Mouse (Mus musculus): ENCODE results near the gene Prdm16. TPM values are rescaled to one million over a fixed set of nuclear protein-coding genes. Genes with fewer than 3 reads are reported as not detected.

Prdm16 gene
- polyA plus RNA-seq (2015; fragmentation: Nextera tagmentation; extraction: Ambion mirVana), result 29.8 and 35.0 TPM in 2 replicates

- Histone ChIP-seq H3K36me3 (ENCODE audit: control insufficient read depth, insufficient read depth) (no peaks in the 10 kb centered on the region), H3K27me3 (replicated peaks; ENCODE audit: control insufficient read depth, insufficient read depth, low read length) (peaks cover 14% of the 10 kb centered on the region; the same call in 1 of the 2 replicates), H3K9me3 (ENCODE audit: control insufficient read depth, low read length) (no peaks in the 10 kb centered on the region), H3K27ac (ENCODE audit: low read length) (peak within 1 kb of the TSS; percentile 84), H3K4me1 (replicated peaks; ENCODE audit: control insufficient read depth, insufficient read depth, low read length) (peaks cover 69% of the 10 kb centered on the region), H3K4me2 (ENCODE audit: low read length) (peak within 1 kb of the TSS; percentile 80), H3K4me3 (replicated peaks; ENCODE audit: low read length) (peak within 1 kb of the TSS; percentile 51), H3K9ac (replicated peaks; ENCODE audit: low read depth, low read length) (peak within 1 kb of the TSS; percentile 78)
- WGBS, result under 1% methylated on average over 47 of the region's 47 CpGs
- peak; percentile 38 for ATAC-seq
Observed at GRCm38 (mm10) chr4:154636721-154637311, at the start of gene Prdm16. Gene Prdm16, minus strand, starts transcription at chr4:154636873.

DNA sequence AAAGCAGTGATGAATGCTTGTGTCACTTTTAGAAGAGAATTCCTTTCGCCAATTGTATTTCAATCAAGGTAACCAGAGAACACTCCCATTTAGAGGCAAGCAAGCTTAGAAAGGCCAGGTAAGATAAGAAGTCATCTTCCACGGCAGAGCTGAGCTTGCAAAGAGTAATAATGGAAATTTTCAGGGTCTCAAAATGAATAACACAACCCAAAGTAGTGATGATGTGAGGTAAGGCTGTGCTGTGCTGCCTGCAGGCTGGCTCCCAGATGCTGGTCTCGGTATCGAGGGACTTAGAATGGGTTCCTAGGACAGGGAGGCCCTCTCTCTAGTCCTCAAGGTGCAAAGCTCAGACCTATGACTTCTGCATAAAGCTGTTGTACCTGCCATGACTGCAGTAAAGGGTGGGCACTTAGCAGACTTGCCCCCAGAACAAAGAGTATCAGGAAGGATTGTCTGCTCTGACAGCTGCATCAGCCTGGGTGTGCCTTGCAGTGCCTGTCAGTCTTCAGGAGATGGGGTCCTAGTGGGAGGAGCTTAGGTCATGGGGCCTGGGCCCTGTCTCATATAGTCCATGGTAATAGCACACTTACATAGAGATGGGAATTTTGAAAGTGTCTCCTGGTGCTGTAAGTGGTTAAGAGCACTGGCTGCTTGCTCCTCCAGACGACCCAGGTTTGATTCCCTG lies 46.5 kb upstream of the Prdm16 start:
- Histone ChIP-seq H3K36me3 (ENCODE audit: control insufficient read depth, insufficient read depth) (no peaks in the 10 kb centered on the region), H3K4me3 (replicated peaks; ENCODE audit: low read length) (no peak overlapping the region), H3K4me2 (ENCODE audit: low read length) (no peak overlapping the region), H3K27ac (ENCODE audit: low read length) (no peak overlapping the region), H3K4me1 (replicated peaks; ENCODE audit: control insufficient read depth, insufficient read depth, low read length) (no peaks in the 10 kb centered on the region), H3K27me3 (replicated peaks; ENCODE audit: control insufficient read depth, insufficient read depth, low read length) (no peaks in the 10 kb centered on the region), H3K9me3 (ENCODE audit: control insufficient read depth, low read length) (no peaks in the 10 kb centered on the region), H3K9ac (replicated peaks; ENCODE audit: low read depth, low read length) (no peak overlapping the region)
- WGBS, result 81% methylated on average over 5 of the region's 5 CpGs
- ATAC-seq, result no peak

- Histone ChIP-seq H3K36me3 (ENCODE audit: control insufficient read depth, insufficient read depth) (no peaks in the 10 kb centered on the region), H3K9ac (replicated peaks; ENCODE audit: low read depth, low read length) (no peak overlapping the region), H3K4me2 (ENCODE audit: low read length) (no peak overlapping the region), H3K27me3 (replicated peaks; ENCODE audit: control insufficient read depth, insufficient read depth, low read length) (no peaks in the 10 kb centered on the region), H3K9me3 (ENCODE audit: control insufficient read depth, low read length) (no peaks in the 10 kb centered on the region), H3K27ac (ENCODE audit: low read length) (no peak overlapping the region), H3K4me1 (replicated peaks; ENCODE audit: control insufficient read depth, insufficient read depth, low read length) (no peaks in the 10 kb centered on the region), H3K4me3 (replicated peaks; ENCODE audit: low read length) (no peak overlapping the region)
- no peak for ATAC-seq
- WGBS, result 49% methylated on average over 14 of the region's 14 CpGs
Observed at GRCm38 (mm10) chr4:154682311-154682710, 45.6 kb upstream of the Prdm16 start.

DNA sequence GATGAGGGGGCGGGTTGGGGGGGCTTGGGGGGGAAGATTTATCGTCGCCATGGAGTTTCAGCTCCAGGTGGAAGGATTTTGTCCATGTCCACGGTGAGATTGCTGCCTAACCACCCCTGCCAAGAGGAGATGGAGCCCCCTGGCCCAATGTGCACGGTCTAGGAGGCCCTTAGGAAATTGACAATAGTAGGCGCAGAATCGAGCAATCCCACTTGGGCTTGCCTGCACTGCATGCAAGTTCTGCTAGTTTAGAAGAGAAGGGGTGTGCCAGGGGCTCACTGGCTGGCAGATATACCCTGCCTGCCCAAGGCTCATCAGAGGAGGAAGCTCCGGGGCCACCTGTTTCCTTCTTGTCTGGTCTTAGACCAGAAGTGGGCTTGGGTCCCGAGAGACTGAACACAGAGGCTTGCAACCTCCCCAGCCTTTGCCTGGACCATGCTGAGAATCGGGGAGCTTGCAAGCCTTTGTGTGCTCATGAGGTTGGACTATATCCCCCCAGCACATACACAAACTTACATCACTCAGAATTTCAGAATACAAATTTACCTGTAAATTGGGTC lies 38.8 kb upstream of the Prdm16 start:
- Histone ChIP-seq H3K4me1 (replicated peaks; ENCODE audit: control insufficient read depth, insufficient read depth, low read length) (peaks cover 4% of the 10 kb centered on the region; the same call in 1 of the 2 replicates), H3K27me3 (replicated peaks; ENCODE audit: control insufficient read depth, insufficient read depth, low read length) (no peaks in the 10 kb centered on the region; the same call in 1 of the 2 replicates), H3K9me3 (ENCODE audit: control insufficient read depth, low read length) (no peaks in the 10 kb centered on the region), H3K4me3 (replicated peaks; ENCODE audit: low read length) (no peak overlapping the region), H3K36me3 (ENCODE audit: control insufficient read depth, insufficient read depth) (no peaks in the 10 kb centered on the region), H3K27ac (ENCODE audit: low read length) (no peak overlapping the region), H3K9ac (replicated peaks; ENCODE audit: low read depth, low read length) (no peak overlapping the region), H3K4me2 (ENCODE audit: low read length) (no peak overlapping the region)
- ATAC-seq, result no peak
- WGBS, result 51% methylated on average over 10 of the region's 10 CpGs

DNA sequence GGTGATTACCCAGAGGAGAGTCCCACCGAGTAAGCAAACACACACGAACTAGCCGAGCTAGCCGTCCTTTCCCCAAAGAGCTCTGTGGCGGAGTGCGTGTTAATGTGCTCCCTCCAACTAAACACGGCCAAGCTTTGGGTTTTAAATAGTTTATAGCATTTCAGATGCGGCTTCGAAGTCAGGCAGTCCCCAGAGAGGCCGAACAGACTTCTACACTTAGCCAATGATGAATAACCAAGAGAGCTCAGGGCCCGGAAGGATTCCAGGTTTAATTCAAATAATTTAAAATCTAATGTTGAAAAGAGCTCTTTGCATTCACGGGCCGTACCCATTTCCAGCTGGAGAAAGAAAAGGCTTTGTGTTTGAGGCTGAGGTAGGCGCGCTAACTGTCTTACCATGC lies 38.3 kb upstream of the Prdm16 start:
- peak overlapping the region; percentile 5; the same call in 1 of the 2 replicates for H3K4me3 ChIP-seq (replicated peaks; ENCODE audit: low read length)
- peak; percentile 47; the same call in 1 of the 2 replicates for ATAC-seq
- H3K9ac ChIP-seq (replicated peaks; ENCODE audit: low read depth, low read length), result 0 out of 2 replicates have a peak overlapping the region, but pooled peaks have one; percentile 2
- H3K4me2 ChIP-seq (ENCODE audit: low read length), result peak overlapping the region; percentile 40
- H3K36me3 ChIP-seq (ENCODE audit: control insufficient read depth, insufficient read depth), result no peaks in the 10 kb centered on the region
- H3K9me3 ChIP-seq (ENCODE audit: control insufficient read depth, low read length), result no peaks in the 10 kb centered on the region
- no peaks in the 10 kb centered on the region; the same call in 1 of the 2 replicates for H3K27me3 ChIP-seq (replicated peaks; ENCODE audit: control insufficient read depth, insufficient read depth, low read length)
- peaks cover 4% of the 10 kb centered on the region; the same call in 1 of the 2 replicates for H3K4me1 ChIP-seq (replicated peaks; ENCODE audit: control insufficient read depth, insufficient read depth, low read length)
- WGBS, result 19% methylated on average over 15 of the region's 15 CpGs
- no peak overlapping the region for H3K27ac ChIP-seq (ENCODE audit: low read length)

DNA sequence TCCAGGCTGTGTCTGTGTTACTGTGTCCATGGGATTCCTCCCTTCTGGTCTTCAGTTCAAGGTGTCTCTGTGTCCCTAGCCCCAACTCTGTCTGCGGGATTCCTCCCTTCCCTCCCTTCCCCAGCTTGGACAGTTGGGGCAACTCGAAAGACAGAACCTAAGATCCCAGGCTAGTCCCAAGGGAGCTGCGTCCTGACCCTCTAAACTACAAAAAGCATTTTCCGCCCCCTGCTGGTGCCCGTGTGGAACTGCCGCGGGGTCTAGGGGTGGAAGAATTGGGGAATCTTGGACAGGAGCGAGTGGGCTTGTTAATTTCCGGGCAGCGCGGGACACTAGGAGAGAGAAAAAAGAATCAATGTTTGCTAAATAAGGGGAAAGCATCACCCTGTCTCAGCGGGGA lies 37.9 kb upstream of the Prdm16 start:
- no peaks in the 10 kb centered on the region; the same call in 1 of the 2 replicates for H3K27me3 ChIP-seq (replicated peaks; ENCODE audit: control insufficient read depth, insufficient read depth, low read length)
- peak overlapping the region; percentile 5; the same call in 1 of the 2 replicates for H3K4me3 ChIP-seq (replicated peaks; ENCODE audit: low read length)
- ATAC-seq, result peak; percentile 64; the same call in 1 of the 2 replicates
- WGBS, result 2% methylated on average over 12 of the region's 12 CpGs
- 0 out of 2 replicates have a peak overlapping the region, but pooled peaks have one; percentile 2 for H3K9ac ChIP-seq (replicated peaks; ENCODE audit: low read depth, low read length)
- H3K4me1 ChIP-seq (replicated peaks; ENCODE audit: control insufficient read depth, insufficient read depth, low read length), result peaks cover 4% of the 10 kb centered on the region; the same call in 1 of the 2 replicates
- no peak overlapping the region for H3K27ac ChIP-seq (ENCODE audit: low read length)
- no peaks in the 10 kb centered on the region for H3K9me3 ChIP-seq (ENCODE audit: control insufficient read depth, low read length)
- no peaks in the 10 kb centered on the region for H3K36me3 ChIP-seq (ENCODE audit: control insufficient read depth, insufficient read depth)
- H3K4me2 ChIP-seq (ENCODE audit: low read length), result peak overlapping the region; percentile 40

DNA sequence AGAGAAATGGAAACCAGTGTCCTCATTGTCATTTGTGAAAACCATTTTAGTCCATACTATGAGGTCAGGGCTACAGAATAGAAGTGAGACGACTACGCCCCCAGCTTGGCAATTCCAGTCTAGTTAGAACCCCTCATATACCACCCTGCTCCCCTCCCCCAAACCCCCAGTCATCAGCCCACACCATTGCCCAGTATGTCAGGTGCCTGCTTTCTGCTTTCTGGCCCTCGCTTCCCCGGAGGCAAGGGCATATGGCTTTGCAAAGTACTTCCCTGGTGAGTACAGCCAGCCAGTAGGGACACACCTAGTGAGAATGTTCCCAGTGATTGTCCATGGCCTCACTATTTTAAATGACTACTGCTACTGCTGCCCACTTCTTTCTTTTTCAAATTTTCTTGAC lies 37.3 kb upstream of the Prdm16 start:
- Histone ChIP-seq H3K36me3 (ENCODE audit: control insufficient read depth, insufficient read depth) (no peaks in the 10 kb centered on the region), H3K4me3 (replicated peaks; ENCODE audit: low read length) (no peak overlapping the region), H3K27ac (ENCODE audit: low read length) (no peak overlapping the region), H3K4me2 (ENCODE audit: low read length) (no peak overlapping the region), H3K4me1 (replicated peaks; ENCODE audit: control insufficient read depth, insufficient read depth, low read length) (peaks cover 4% of the 10 kb centered on the region; the same call in 1 of the 2 replicates), H3K27me3 (replicated peaks; ENCODE audit: control insufficient read depth, insufficient read depth, low read length) (no peaks in the 10 kb centered on the region; the same call in 1 of the 2 replicates), H3K9ac (replicated peaks; ENCODE audit: low read depth, low read length) (no peak overlapping the region), H3K9me3 (ENCODE audit: control insufficient read depth, low read length) (no peaks in the 10 kb centered on the region)
- ATAC-seq, result no peak
- WGBS, result 73% methylated on average over 4 of the region's 4 CpGs

- H3K9ac ChIP-seq (replicated peaks; ENCODE audit: low read depth, low read length), result no peak overlapping the region
- ATAC-seq, result no peak
- no peak overlapping the region for H3K27ac ChIP-seq (ENCODE audit: low read length)
- H3K27me3 ChIP-seq (replicated peaks; ENCODE audit: control insufficient read depth, insufficient read depth, low read length), result no peaks in the 10 kb centered on the region; the same call in 1 of the 2 replicates
- no peaks in the 10 kb centered on the region for H3K36me3 ChIP-seq (ENCODE audit: control insufficient read depth, insufficient read depth)
- H3K4me1 ChIP-seq (replicated peaks; ENCODE audit: control insufficient read depth, insufficient read depth, low read length), result peaks cover 4% of the 10 kb centered on the region; the same call in 1 of the 2 replicates
- no peak overlapping the region for H3K4me3 ChIP-seq (replicated peaks; ENCODE audit: low read length)
- H3K9me3 ChIP-seq (ENCODE audit: control insufficient read depth, low read length), result no peaks in the 10 kb centered on the region
- H3K4me2 ChIP-seq (ENCODE audit: low read length), result no peak overlapping the region
- 72% methylated on average over 1 of the region's 1 CpGs for WGBS
Observed at GRCm38 (mm10) chr4:154672027-154672426, 35.4 kb upstream of the Prdm16 start.

Measured in forebrain, embryonic 16.5 days (tissue).